Mouse (Mus musculus) kidney, adult 2 months (tissue): ENCODE data around the gene Pacs1. TPM values are rescaled to one million over a fixed set of nuclear protein-coding genes. Genes with fewer than 3 reads are reported as not detected.
"Not testable (repeated sequence)": the region's sequence is repeated elsewhere in the genome, so short reads cannot be mapped to it uniquely, and the experiment has no call there.

Experiments used
- DNase-seq: peaks from one replicate; pipeline ENCODE4 v3.0.0; 2021
- H3K27ac ChIP-seq: fragments of 200-500 bp; 2 replicates; pipeline ENCODE4 v1.5.1; 2012; ENCODE audit warnings: low read depth, low read length, control low read depth, inconsistent platforms; ENCODE audit not compliant: insufficient read depth
- H3K27me3 ChIP-seq: fragments of 200-500 bp; replicated peaks from 2 replicates; pipeline ENCODE4 v1.6.1; 2012; ENCODE audit warnings: mild to moderate bottlenecking, moderate library complexity, low read length, inconsistent platforms; ENCODE audit not compliant: control insufficient read depth, insufficient read depth
- H3K36me3 ChIP-seq: fragments of 200-500 bp; 2 replicates; pipeline ENCODE4 v1.6.1; 2012; ENCODE audit warnings: mild to moderate bottlenecking, moderate library complexity, low read length, inconsistent platforms; ENCODE audit not compliant: control insufficient read depth, insufficient read depth
- H3K4me1 ChIP-seq: fragments of 200-500 bp; 2 replicates; pipeline ENCODE4 v1.6.1; 2011; ENCODE audit warnings: low read length; ENCODE audit not compliant: control insufficient read depth, insufficient read depth
- H3K4me3 ChIP-seq: fragments of 200-500 bp; 2 replicates; pipeline ENCODE4 v1.5.1; 2011; ENCODE audit warnings: mild to moderate bottlenecking, low read depth, low read length, control low read depth; ENCODE audit not compliant: insufficient read depth
- CTCF ChIP-seq: fragments of 200-500 bp; conservative IDR thresholded peaks from 2 replicates; pipeline ENCODE4 v1.5.1; 2011; ENCODE audit warnings: low read depth, mild to moderate bottlenecking, control low read depth, low read length, moderate library complexity, mixed read lengths; ENCODE audit not compliant: insufficient read depth, insufficient read length
- POLR2A ChIP-seq: fragments of 200-500 bp; IDR thresholded peaks from one replicate; pipeline ENCODE4 v1.6.1; 2011; ENCODE audit warnings: low read depth, low read length, control low read depth
- WGBS: fragments of 180-500 bp; shearing (Covaris S2); methylation state at CpG from one replicate; pipeline ENCODE4 v1.1.7; 2018; 5-methylcytosine and 5-hydroxymethylcytosine counted together
- polyA plus RNA-seq: library from polyadenylated mRNA; depleted of rRNA; stranded (reverse); fragments of >200 nt; gene quantifications from 2 replicates; pipeline ENCODE4 v1.2.3, GENCODE M21; 2012

Gene Pacs1
- polyA plus RNA-seq, 1 experiment = 16.1 TPM

DNA sequence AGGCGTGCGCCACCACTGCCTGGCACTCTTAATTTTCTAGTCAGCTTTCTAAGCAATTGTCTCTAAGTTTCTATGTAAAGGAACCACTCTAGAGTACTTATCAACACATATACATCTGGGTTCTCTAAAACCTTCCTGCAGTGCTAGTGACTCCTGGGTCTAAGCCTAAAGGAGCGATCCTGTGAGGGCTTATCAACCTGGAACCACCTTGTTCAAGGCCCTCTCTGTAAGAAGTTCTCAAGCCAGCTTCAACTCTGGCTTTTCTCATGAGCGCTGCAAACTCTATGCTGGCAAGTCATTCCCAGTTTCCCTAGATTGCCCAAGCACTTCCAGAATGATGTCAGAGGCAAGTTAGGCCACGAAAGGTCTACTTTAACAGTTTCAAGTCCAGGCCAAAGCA lies 5.9 kb downstream of the Pacs1 start:
- WGBS = 97% methylated on average over 5 of the region's 5 CpGs
- H3K27me3 ChIP-seq = no peaks in the 10 kb centered on the region
- TF ChIP-seq POLR2A = no peak
- no peak for TF ChIP-seq CTCF
- no peaks in the 10 kb centered on the region for H3K36me3 ChIP-seq
- no peak overlapping the region for H3K27ac ChIP-seq
- no peak for DNase-seq
- no peaks in the 10 kb centered on the region for H3K4me1 ChIP-seq
- H3K4me3 ChIP-seq = no peak overlapping the region

DNA sequence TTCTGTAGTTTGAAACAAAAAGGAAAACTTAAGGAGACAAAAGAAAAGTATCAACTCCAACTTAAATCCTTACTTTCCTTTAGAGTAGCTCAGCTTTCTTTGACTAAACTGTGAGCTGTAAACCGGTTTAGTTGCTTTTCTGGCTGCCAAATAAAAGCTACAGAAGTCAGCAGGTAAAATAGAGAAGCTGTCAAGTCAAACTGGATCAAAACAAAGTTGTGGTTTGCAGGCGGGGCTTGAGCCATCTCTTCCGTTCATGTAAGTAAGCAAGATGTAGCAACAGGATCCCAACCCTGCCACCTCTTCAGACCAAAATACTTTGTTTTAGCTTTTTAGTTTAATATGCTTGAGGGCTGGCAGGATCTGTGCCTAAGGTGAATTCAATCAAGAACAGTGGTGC lies 15.8 kb downstream of the Pacs1 start:
- no peak for TF ChIP-seq POLR2A
- no peak for TF ChIP-seq CTCF
- H3K4me3 ChIP-seq = no peak overlapping the region
- no peaks in the 10 kb centered on the region for H3K36me3 ChIP-seq
- no peaks in the 10 kb centered on the region for H3K4me1 ChIP-seq
- peak; percentile 17 for DNase-seq
- no peak overlapping the region for H3K27ac ChIP-seq
- no peaks in the 10 kb centered on the region for H3K27me3 ChIP-seq
- 43% methylated on average over 3 of the region's 3 CpGs for WGBS

DNA sequence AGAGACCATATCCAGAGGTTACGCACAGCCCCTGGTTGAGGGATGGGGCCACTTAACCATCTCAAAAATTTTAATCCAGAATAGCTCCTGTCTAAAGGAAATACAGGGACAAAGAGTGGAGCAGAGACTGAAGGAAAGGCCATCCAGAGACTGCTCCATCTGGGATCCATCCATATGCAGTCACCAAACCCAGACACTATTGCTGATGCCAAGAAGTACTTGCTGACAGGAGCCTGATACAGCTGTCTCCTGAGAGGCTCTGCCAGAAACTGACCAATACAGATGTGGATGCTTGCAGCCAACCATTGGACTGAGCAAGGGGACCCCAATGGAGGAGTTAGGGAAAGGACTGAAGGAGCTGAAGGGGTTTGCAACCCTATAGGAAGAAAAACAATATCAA lies 35.9 kb downstream of the Pacs1 start:
- H3K4me3 ChIP-seq, H3K27ac ChIP-seq, H3K36me3 ChIP-seq, H3K27me3 ChIP-seq, DNase-seq, H3K4me1 ChIP-seq: not testable (repeated sequence)
- WGBS = 100% methylated on average over 1 of the region's 1 CpGs

DNA sequence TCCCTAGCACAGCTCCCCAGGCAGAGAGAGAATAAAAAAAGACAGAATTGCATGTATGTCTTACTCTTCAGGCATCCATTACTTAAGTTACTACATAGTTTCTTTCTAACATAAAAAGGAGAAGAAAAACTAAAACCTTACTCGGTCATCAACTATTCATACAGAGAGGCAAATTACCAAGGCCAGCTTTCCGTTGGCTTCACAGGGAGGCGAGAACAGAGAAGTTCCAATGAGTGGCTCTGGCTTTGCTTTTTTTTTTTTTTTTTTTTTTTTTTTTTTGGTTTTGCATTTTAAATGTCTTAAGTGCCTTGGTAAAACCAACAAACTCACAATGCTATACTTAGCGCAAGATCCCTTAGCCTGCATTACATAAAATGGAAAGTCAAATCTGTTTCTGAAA lies 40.2 kb downstream of the Pacs1 start:
- DNase-seq = no peak
- 68% methylated on average over 4 of the region's 4 CpGs for WGBS
- Histone ChIP-seq H3K4me1 (no peaks in the 10 kb centered on the region), H3K27ac (no peak overlapping the region), H3K36me3 (no peaks in the 10 kb centered on the region), H3K27me3 (no peaks in the 10 kb centered on the region), H3K4me3 (no peak overlapping the region)
- TF ChIP-seq POLR2A (no peak), CTCF (no peak)

DNA sequence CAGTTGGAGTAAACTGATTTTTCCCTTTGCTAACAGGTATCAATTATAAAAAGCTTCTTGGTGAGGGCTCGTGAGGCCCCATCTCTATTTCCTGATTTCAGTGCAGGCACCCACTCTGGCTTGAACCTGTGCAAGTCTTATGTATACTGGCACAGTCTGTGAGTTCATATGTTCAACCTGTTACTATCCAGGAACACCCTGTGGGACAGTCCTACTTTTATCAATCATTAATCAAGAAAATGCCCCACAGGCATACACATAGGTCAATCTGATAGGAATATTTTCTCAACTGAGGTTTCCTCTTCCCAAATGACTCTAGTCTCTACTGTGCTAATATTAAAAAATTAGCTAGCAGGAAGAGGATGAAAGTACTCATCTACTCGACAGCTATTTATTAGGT lies 42.8 kb downstream of the Pacs1 start:
- Histone ChIP-seq H3K4me1 (no peaks in the 10 kb centered on the region), H3K36me3 (no peaks in the 10 kb centered on the region), H3K27me3 (no peaks in the 10 kb centered on the region), H3K4me3 (no peak overlapping the region), H3K27ac (no peak overlapping the region)
- DNase-seq = no peak
- 63% methylated on average over 2 of the region's 2 CpGs for WGBS
- TF ChIP-seq CTCF (no peak), POLR2A (no peak)

DNA sequence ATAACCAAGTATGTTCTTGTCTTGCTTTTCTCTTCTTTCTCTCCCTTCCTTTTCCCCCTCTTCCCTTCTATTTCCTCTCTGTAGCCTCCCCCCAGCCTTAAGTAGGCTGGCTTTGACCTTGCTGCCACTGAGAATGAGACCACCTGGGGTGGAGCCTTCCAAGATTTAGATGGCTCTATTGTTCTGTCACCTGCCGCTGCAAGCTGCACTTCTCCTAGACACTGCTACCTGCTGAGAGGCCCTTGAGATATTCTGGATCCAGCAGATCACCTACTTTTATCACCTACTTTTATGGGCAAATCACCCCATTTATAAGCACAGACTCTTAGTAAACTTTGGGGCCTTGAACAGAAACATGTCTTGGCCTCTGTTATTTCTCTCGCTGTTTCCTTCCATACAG lies 48.3 kb downstream of the Pacs1 start:
- H3K4me3 ChIP-seq = no peak overlapping the region
- no peaks in the 10 kb centered on the region for H3K4me1 ChIP-seq
- no peak for TF ChIP-seq CTCF
- no peak for TF ChIP-seq POLR2A
- no peak for DNase-seq
- H3K27me3 ChIP-seq = no peaks in the 10 kb centered on the region
- no peaks in the 10 kb centered on the region for H3K36me3 ChIP-seq
- WGBS = 86% methylated on average over 2 of the region's 2 CpGs
- H3K27ac ChIP-seq = no peak overlapping the region

DNA sequence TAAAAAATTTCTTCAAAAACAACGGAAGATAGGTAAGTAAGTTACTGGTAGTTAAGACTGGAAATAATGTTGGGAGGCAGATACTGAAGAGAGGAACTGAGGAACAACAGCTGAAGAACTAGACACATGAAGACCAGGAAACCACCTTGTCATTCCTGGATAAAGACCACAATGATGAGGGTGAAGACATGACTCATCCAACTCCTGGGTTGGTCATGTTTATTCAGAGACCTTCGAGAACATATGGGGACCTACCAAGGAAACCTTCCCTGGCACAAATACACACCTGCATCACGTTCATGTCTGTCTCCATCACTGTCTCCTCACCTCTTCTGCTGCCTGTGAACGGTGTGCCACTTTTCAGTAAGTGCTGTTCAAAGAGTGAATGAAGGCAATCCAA lies 48.8 kb downstream of the Pacs1 start:
- no peak for DNase-seq
- Histone ChIP-seq H3K4me1 (no peaks in the 10 kb centered on the region), H3K4me3 (no peak overlapping the region), H3K27ac (no peak overlapping the region), H3K36me3 (no peaks in the 10 kb centered on the region), H3K27me3 (no peaks in the 10 kb centered on the region)
- WGBS = 83% methylated on average over 4 of the region's 4 CpGs
- TF ChIP-seq POLR2A = no peak

DNA sequence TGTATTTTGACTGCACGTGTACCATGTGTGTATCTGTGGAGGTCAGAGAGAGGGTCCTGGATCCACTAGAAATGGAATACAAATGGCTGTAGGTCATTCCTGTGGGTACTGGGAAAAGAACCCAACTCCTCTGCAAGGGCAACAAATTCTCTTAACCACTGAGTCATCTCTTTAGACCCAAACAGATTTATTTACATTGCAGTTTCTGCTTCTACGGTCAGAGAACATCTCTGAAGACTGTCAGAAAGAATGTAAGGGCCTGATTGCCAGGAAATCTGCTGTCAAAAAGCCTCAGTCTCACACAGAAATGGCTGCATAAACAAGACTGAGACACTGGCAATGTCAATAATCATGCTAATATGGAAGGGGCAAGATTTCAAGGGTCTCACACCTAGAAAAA lies 51.0 kb downstream of the Pacs1 start:
- Histone ChIP-seq H3K4me1 (no peaks in the 10 kb centered on the region), H3K4me3 (no peak overlapping the region), H3K27me3 (no peaks in the 10 kb centered on the region), H3K36me3 (no peaks in the 10 kb centered on the region), H3K27ac (no peak overlapping the region)
- TF ChIP-seq POLR2A = no peak
- no peak for DNase-seq
- 75% methylated on average over 2 of the region's 2 CpGs for WGBS

DNA sequence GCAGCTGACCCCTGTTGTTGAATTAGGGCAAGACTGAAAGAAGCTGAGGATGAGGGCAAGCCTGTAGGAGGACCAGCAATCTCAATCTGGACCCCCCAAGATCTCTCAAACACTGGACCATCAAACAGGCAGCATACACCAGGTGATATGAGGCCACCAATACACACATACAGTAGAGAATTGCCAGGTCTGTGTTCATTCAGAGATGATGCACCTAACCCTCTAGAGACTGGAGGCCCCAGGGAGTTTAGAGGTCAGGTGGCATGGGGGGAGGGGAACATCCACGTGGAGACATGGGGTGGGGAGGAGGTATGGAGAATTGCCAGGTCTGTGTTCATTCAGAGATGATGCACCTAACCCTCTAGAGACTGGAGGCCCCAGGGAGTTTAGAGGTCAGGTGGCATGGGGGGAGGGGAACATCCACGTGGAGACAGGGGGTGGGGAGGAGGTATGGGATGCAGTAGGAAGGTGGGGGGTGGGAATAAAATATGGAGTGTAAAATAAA lies 51.6 kb downstream of the Pacs1 start:
- DNase-seq, H3K27me3 ChIP-seq, H3K4me3 ChIP-seq, H3K4me1 ChIP-seq, H3K27ac ChIP-seq, H3K36me3 ChIP-seq: not testable (repeated sequence)
- 17% methylated on average over 2 of the region's 2 CpGs for WGBS
